Mouse (Mus musculus) pancreas, adult 10 weeks (tissue): Measurements from ENCODE around the gene Tmem255b. TPM values are rescaled to one million over a fixed set of nuclear protein-coding genes. Genes with fewer than 3 reads are reported as not detected.

Source experiments
- polyA plus RNA-seq: library from polyadenylated mRNA; stranded (reverse); fragments of 350-450 nt; fragmentation: Illumina TruSeq; extraction: RNeasy Lipid Tissue Mini Kit (QIAGEN cat#74804); gene quantifications from one replicate; pipeline ENCODE4 v1.2.3, GENCODE M21; 2015; ENCODE audit warnings: low read depth, low replicate concordance; ENCODE audit not compliant: insufficient read depth

Gene Tmem255b
- polyA plus RNA-seq = 6.0 TPM

DNA sequence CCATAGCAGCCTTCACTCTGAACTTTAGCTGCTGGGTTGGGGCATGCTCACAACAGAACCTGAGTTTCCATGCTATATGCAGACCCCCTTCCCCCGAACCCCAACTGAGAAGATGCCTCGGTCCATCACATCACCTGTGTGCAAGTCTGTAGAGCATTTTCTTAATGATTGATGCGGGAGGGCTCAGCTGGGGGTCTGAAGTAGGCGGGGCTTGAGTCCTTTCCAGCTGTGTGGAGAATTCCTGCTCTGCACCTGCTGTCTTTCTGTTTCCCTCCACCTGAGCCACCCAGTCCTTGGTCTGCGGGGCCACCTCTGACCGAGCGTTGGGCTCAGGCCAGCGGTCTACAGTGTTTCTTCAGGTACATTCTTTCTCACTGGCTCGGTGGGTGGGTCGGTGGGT is at the start of gene Tmem255b:
Tmem255b (plus strand) TSS at position 301 of the 400 bp plus-strand sequence.

DNA sequence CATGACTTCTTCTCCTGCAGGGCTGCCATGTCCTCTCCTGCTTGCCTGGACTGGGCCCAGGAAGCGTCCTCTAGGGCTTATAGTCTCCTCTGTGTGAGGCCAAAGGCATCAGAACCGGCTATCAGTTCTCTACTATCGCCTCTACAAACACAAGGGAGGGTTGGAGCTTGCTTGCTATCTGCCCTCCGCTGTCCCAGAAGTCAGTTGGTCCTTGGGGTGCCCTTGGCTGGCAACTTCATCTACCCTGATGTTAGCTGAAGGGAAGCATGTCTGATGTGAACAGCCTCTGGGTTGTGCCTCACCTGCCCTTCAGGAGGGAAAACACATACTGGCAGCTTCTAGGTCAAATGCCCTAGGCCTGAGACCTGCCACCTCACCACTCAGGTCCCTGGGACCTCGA is 38.3 kb upstream of the Tmem255b start, which contains the start of gene Atp4b:
Atp4b (minus strand) TSS at position 101 of the 400 bp plus-strand sequence.

DNA sequence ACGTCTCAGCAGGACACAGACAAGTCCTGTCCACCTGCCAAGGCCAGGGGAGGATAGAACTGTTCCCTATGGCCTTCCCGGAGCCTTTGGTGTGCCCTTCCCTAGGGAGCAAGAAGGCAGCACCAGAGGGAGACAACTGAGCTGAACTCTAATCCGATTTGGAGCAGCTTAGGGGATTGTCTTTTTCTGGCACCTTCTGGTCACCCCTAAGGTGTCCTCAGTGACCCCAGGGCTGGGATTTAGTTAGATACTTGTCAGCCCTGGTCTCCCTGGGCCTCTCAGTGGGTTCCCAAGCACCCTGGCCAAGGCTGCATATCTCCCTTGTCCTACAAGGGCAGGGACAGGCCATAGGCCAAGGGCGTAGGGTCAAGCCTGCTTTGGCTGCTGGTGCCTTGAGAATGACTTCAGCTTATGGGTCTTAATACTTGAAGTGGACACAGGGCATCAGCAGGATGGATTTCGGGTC is 30.3 kb upstream of the Tmem255b start, which contains the start of gene Grk1:
Grk1 (plus strand) TSS at position 416 of the 466 bp plus-strand sequence.

GRCm38 (mm10) chr8:13493858-13494631 is 59.1 kb downstream of the Tmem255b start, which contains the start of gene Gas6:
Gene Gas6, minus strand, starts transcription at chr8:13494490.

Other genes with a start within 250 kb of the Tmem255b start
- gene Grtp1, start 234.6 kb upstream of the Tmem255b start, polyA plus RNA-seq = 3.3 TPM
- gene Adprhl1, start 181.0 kb upstream of the Tmem255b start, polyA plus RNA-seq = not detected
- 7.2 TPM for gene Dcun1d2, start 147.1 kb upstream of the Tmem255b start, polyA plus RNA-seq
- 9.8 TPM for gene Tmco3, start 147.0 kb upstream of the Tmem255b start, polyA plus RNA-seq
- gene Tfdp1, start 96.4 kb upstream of the Tmem255b start, polyA plus RNA-seq = 13.9 TPM
- gene Atp4b, start 38.4 kb upstream of the Tmem255b start, polyA plus RNA-seq = not detected
- gene Grk1, start 30.1 kb upstream of the Tmem255b start, polyA plus RNA-seq = not detected
- gene Gas6, start 59.3 kb downstream of the Tmem255b start, polyA plus RNA-seq = 88.3 TPM
- not detected for gene 1700029H14Rik, start 127.3 kb downstream of the Tmem255b start, polyA plus RNA-seq
- gene Rasa3, start 242.4 kb downstream of the Tmem255b start, polyA plus RNA-seq = 6.0 TPM